Mouse (Mus musculus) limb, embryonic 10.5 days (tissue): ENCODE measurements around the gene 1600002K03Rik. TPM values are rescaled to one million over a fixed set of nuclear protein-coding genes. Genes with fewer than 3 reads are reported as not detected.

Source experiments
- DNase-seq: peaks from one replicate; pipeline ENCODE4 v3.0.0-alpha.2; 2017; ENCODE audit warnings: low spot score
- H3K27ac ChIP-seq: fragments of 300-500 bp; sonication (generic); 2 replicates; pipeline ENCODE4 v1.5.1; 2016; ENCODE audit warnings: mild to moderate bottlenecking
- H3K27me3 ChIP-seq: fragments of 300-500 bp; sonication (generic); 2 replicates; pipeline ENCODE4 v1.6.1; 2016; ENCODE audit warnings: low read depth, mild to moderate bottlenecking; ENCODE audit not compliant: poor library complexity, severe bottlenecking
- H3K36me3 ChIP-seq: fragments of 300-500 bp; sonication (generic); 2 replicates; pipeline ENCODE4 v1.6.1; 2016; ENCODE audit warnings: mild to moderate bottlenecking, moderate library complexity
- H3K4me1 ChIP-seq: fragments of 300-500 bp; sonication (generic); 2 replicates; pipeline ENCODE4 v1.6.1; 2016
- H3K4me3 ChIP-seq: fragments of 300-500 bp; sonication (generic); 2 replicates; pipeline ENCODE4 v1.5.1; 2016; ENCODE audit warnings: mild to moderate bottlenecking, moderate library complexity
- H3K9me3 ChIP-seq: fragments of 300-500 bp; sonication (generic); replicated peaks from 2 replicates; pipeline ENCODE4 v1.6.1; 2016; ENCODE audit warnings: mild to moderate bottlenecking
- WGBS: fragments of 180-500 bp; shearing (Covaris S2); methylation state at CpG from one replicate; pipeline ENCODE4 v1.1.7; 2016; 5-methylcytosine and 5-hydroxymethylcytosine counted together
- polyA plus RNA-seq: library from polyadenylated mRNA; unstranded; fragments of >200 nt; fragmentation: Nextera tagmentation; extraction: Ambion mirVana; gene quantifications from 2 replicates; pipeline ENCODE4 v1.2.1, GENCODE M21; 2016

The 1600002K03Rik gene
- polyA plus RNA-seq: 8.7 and 13.1 TPM in 2 replicates

GRCm38 (mm10) chr10:80172527-80173292, at the start of gene 1600002K03Rik:
1600002K03Rik (plus strand) TSS chr10:80172944.
- H3K4me1 ChIP-seq: peaks cover 52% of the 10 kb centered on the region
- no peaks in the 10 kb centered on the region for H3K27me3 ChIP-seq
- H3K9me3 ChIP-seq: no peaks in the 10 kb centered on the region

GRCm38 (mm10) chr10:80123932-80124562, 48.7 kb upstream of the 1600002K03Rik start:
- Histone ChIP-seq H3K27me3 (no peaks in the 10 kb centered on the region), H3K4me1 (peaks cover 14% of the 10 kb centered on the region), H3K9me3 (no peaks in the 10 kb centered on the region), H3K4me3 (no peak overlapping the region; the same call in 1 of the 2 replicates), H3K36me3 (peaks cover 100% of the 10 kb centered on the region), H3K27ac (no peak overlapping the region)
- no peak for DNase-seq
- WGBS: 85% methylated on average over 9 of the region's 9 CpGs

More at GRCm38 (mm10) chr10:80172527-80173292, at the start of gene 1600002K03Rik:
- Histone ChIP-seq H3K27ac (peak within 1 kb of the TSS; percentile 84), H3K36me3 (peaks cover 40% of the 10 kb centered on the region), H3K4me3 (peak within 1 kb of the TSS; percentile 66)
- 8% methylated on average over 35 of the region's 35 CpGs for WGBS
- DNase-seq: peak; percentile 92

GRCm38 (mm10) chr10:80127920-80128319, 44.8 kb upstream of the 1600002K03Rik start:
- WGBS: 93% methylated on average over 8 of the region's 8 CpGs
- H3K4me3 ChIP-seq: no peak overlapping the region
- H3K27me3 ChIP-seq: peaks cover 9% of the 10 kb centered on the region; the same call in 1 of the 2 replicates
- no peak overlapping the region for H3K27ac ChIP-seq
- H3K4me1 ChIP-seq: peaks cover 30% of the 10 kb centered on the region
- H3K9me3 ChIP-seq: no peaks in the 10 kb centered on the region
- H3K36me3 ChIP-seq: peaks cover 100% of the 10 kb centered on the region
- no peak for DNase-seq

GRCm38 (mm10) chr10:80129846-80130245, 42.9 kb upstream of the 1600002K03Rik start:
- Histone ChIP-seq H3K36me3 (peaks cover 100% of the 10 kb centered on the region), H3K27me3 (peaks cover 21% of the 10 kb centered on the region), H3K27ac (no peak overlapping the region), H3K4me1 (peaks cover 23% of the 10 kb centered on the region), H3K9me3 (no peaks in the 10 kb centered on the region), H3K4me3 (0 out of 2 replicates have a peak overlapping the region, but pooled peaks have one; percentile 4)
- no peak for DNase-seq
- WGBS: 96% methylated on average over 9 of the region's 9 CpGs

- DNase-seq: no peak
- WGBS: 87% methylated on average over 18 of the region's 18 CpGs
- peaks cover 99% of the 10 kb centered on the region for H3K36me3 ChIP-seq
- peak overlapping the region; percentile 35 for H3K4me3 ChIP-seq
- no peaks in the 10 kb centered on the region for H3K9me3 ChIP-seq
- no peak overlapping the region for H3K27ac ChIP-seq
- H3K4me1 ChIP-seq: peaks cover 23% of the 10 kb centered on the region
- H3K27me3 ChIP-seq: peaks cover 28% of the 10 kb centered on the region
Observed at GRCm38 (mm10) chr10:80130403-80131031, 42.2 kb upstream of the 1600002K03Rik start.

GRCm38 (mm10) chr10:80131316-80131951, 41.3 kb upstream of the 1600002K03Rik start:
- H3K9me3 ChIP-seq: 0 out of 2 replicates have a peak, but pooled peaks cover 2% of the 10 kb centered on the region
- DNase-seq: peak; percentile 76
- H3K4me1 ChIP-seq: peaks cover 27% of the 10 kb centered on the region
- peak overlapping the region; percentile 66 for H3K27ac ChIP-seq
- H3K4me3 ChIP-seq: peak overlapping the region; percentile 35
- H3K27me3 ChIP-seq: peaks cover 37% of the 10 kb centered on the region
- WGBS: 14% methylated on average over 55 of the region's 55 CpGs
- peaks cover 99% of the 10 kb centered on the region for H3K36me3 ChIP-seq

- Histone ChIP-seq H3K27me3 (peaks cover 42% of the 10 kb centered on the region), H3K4me1 (peaks cover 32% of the 10 kb centered on the region), H3K9me3 (0 out of 2 replicates have a peak, but pooled peaks cover 2% of the 10 kb centered on the region), H3K36me3 (peaks cover 94% of the 10 kb centered on the region), H3K4me3 (peak overlapping the region; percentile 35), H3K27ac (peak overlapping the region; percentile 66)
- WGBS: 37% methylated on average over 27 of the region's 27 CpGs
- peak; percentile 59 for DNase-seq
Observed at GRCm38 (mm10) chr10:80131952-80132350, 40.8 kb upstream of the 1600002K03Rik start.

GRCm38 (mm10) chr10:80133226-80133849, 39.4 kb upstream of the 1600002K03Rik start:
- Histone ChIP-seq H3K9me3 (0 out of 2 replicates have a peak, but pooled peaks cover 2% of the 10 kb centered on the region), H3K27me3 (peaks cover 56% of the 10 kb centered on the region), H3K4me1 (peaks cover 46% of the 10 kb centered on the region), H3K36me3 (peaks cover 80% of the 10 kb centered on the region), H3K4me3 (no peak overlapping the region), H3K27ac (no peak overlapping the region)
- 83% methylated on average over 8 of the region's 8 CpGs for WGBS
- DNase-seq: no peak

GRCm38 (mm10) chr10:80134421-80134820, 38.3 kb upstream of the 1600002K03Rik start:
- Histone ChIP-seq H3K4me3 (no peak overlapping the region), H3K36me3 (peaks cover 71% of the 10 kb centered on the region), H3K27me3 (peaks cover 67% of the 10 kb centered on the region), H3K4me1 (peaks cover 57% of the 10 kb centered on the region), H3K27ac (no peak overlapping the region), H3K9me3 (0 out of 2 replicates have a peak, but pooled peaks cover 2% of the 10 kb centered on the region)
- WGBS: 87% methylated on average over 9 of the region's 9 CpGs
- DNase-seq: no peak

GRCm38 (mm10) chr10:80135161-80135560, 37.6 kb upstream of the 1600002K03Rik start:
- Histone ChIP-seq H3K4me1 (peaks cover 62% of the 10 kb centered on the region), H3K27me3 (peaks cover 73% of the 10 kb centered on the region), H3K36me3 (peaks cover 64% of the 10 kb centered on the region), H3K4me3 (no peak overlapping the region), H3K9me3 (0 out of 2 replicates have a peak, but pooled peaks cover 2% of the 10 kb centered on the region), H3K27ac (no peak overlapping the region)
- no peak for DNase-seq
- WGBS: 84% methylated on average over 10 of the region's 10 CpGs

- Histone ChIP-seq H3K9me3 (0 out of 2 replicates have a peak, but pooled peaks cover 2% of the 10 kb centered on the region), H3K36me3 (peaks cover 59% of the 10 kb centered on the region), H3K4me3 (no peak overlapping the region), H3K27ac (no peak overlapping the region), H3K27me3 (peaks cover 78% of the 10 kb centered on the region), H3K4me1 (peaks cover 60% of the 10 kb centered on the region)
- WGBS: 92% methylated on average over 1 of the region's 1 CpGs
- DNase-seq: no peak
Observed at GRCm38 (mm10) chr10:80135641-80136040, 37.1 kb upstream of the 1600002K03Rik start.
